Mouse (Mus musculus): Measurements from ENCODE around the gene Gsc2. TPM values are rescaled to one million over a fixed set of nuclear protein-coding genes. Genes with fewer than 3 reads are reported as not detected.
A peak's percentile ranks its signal among the peaks of the same experiment; 100 is the strongest.

The Gsc2 gene
- polyA plus RNA-seq, 1 experiment from 2014 or later = not detected

DNA sequence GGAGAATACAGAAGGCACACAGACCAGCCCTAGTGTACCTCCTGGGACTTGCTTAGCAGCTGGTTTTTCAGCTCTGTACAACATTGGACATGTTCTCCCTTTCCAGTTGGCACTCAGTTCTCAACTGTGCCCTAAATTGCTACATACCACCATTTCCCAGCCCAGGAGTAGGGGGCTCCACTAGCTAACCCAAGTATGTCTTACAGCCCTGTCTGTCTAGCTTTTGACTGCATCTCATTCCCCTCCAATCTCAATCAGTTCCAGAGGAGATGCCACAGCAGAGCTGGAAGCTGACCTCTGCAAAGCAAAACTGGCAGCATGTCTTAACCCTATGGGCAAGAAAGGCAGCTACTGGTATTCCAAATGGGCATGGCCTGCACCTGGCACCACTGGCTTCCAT is 18.8 kb downstream of the Gsc2 start:
- Histone ChIP-seq H3K9ac (ENCODE audit: low read length) (no peak overlapping the region), H3K4me1 (ENCODE audit: control insufficient read depth, insufficient read depth, low read length) (peaks cover 10% of the 10 kb centered on the region), H3K9me3 (replicated peaks; ENCODE audit: control insufficient read depth, low read length) (no peaks in the 10 kb centered on the region), H3K27me3 (ENCODE audit: control insufficient read depth, insufficient read depth, low read length) (no peaks in the 10 kb centered on the region), H3K4me3 (ENCODE audit: low read length) (no peak overlapping the region), H3K36me3 (ENCODE audit: control insufficient read depth, insufficient read depth) (peaks cover 19% of the 10 kb centered on the region), H3K27ac (ENCODE audit: low read length) (no peak overlapping the region), H3K4me2 (ENCODE audit: low read depth, low read length) (no peak overlapping the region)
- ATAC-seq (replicated peaks; ENCODE audit: extremely low read depth, insufficient read depth, low FRiP score) = no peak

DNA sequence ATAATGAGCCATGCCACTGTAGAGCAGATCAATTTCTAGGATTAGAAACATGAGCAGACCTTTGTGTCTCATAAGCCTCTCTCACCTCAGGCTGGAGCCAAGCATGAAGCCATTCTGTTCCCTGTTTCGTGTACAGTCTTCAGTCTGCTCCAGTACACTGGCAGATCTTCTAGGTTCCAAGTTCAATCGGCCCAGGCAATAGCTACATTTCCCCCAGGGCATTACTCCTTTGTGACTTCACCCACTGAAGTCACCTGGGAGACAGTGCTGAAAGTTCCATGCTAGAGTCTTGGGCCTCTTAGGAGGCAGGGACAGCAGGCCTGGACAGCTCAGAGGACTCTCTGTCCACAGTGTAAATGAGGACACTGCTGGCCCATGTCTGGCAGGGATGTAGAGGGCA is 20.9 kb downstream of the Gsc2 start, which contains the start of gene Tssk1:
Tssk1 (plus strand) TSS at position 301 of the 400 bp plus-strand sequence.
- Histone ChIP-seq H3K36me3 (ENCODE audit: control insufficient read depth, insufficient read depth) (peaks cover 5% of the 10 kb centered on the region), H3K27ac (ENCODE audit: low read length) (no peak within 1 kb of the TSS), H3K4me2 (ENCODE audit: low read depth, low read length) (no peak within 1 kb of the TSS), H3K9me3 (replicated peaks; ENCODE audit: control insufficient read depth, low read length) (no peaks in the 10 kb centered on the region), H3K4me1 (ENCODE audit: control insufficient read depth, insufficient read depth, low read length) (peaks cover 23% of the 10 kb centered on the region), H3K27me3 (ENCODE audit: control insufficient read depth, insufficient read depth, low read length) (no peaks in the 10 kb centered on the region), H3K4me3 (ENCODE audit: low read length) (no peak within 1 kb of the TSS), H3K9ac (ENCODE audit: low read length) (no peak within 1 kb of the TSS)
- no peak for ATAC-seq (replicated peaks; ENCODE audit: extremely low read depth, insufficient read depth, low FRiP score)
- WGBS = 78% methylated on average over 2 of the region's 2 CpGs

DNA sequence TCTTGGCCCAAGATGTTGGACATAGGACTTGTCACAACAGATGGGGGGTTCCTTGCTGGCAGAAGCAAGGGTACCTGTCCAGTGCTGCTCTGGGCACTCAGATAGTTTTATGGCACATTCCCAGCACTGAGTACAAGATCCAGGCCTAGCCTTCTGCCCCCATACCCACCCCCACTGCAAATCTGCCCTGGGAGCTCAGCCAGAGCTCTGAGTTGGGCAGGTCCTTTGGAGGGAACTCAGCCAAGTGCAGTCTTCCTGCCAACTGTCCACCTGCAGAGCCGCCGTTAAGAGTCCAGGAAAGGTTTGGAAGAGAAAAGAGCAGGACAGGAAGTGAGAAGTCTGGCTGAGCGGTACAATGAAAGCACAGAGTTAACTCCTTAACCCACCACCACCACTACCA is 22.3 kb downstream of the Gsc2 start:
- Histone ChIP-seq H3K9me3 (replicated peaks; ENCODE audit: control insufficient read depth, low read length) (no peaks in the 10 kb centered on the region), H3K27ac (ENCODE audit: low read length) (peak overlapping the region; percentile 72), H3K4me3 (ENCODE audit: low read length) (no peak overlapping the region), H3K27me3 (ENCODE audit: control insufficient read depth, insufficient read depth, low read length) (no peaks in the 10 kb centered on the region), H3K4me2 (ENCODE audit: low read depth, low read length) (no peak overlapping the region), H3K36me3 (ENCODE audit: control insufficient read depth, insufficient read depth) (no peaks in the 10 kb centered on the region), H3K9ac (ENCODE audit: low read length) (no peak overlapping the region), H3K4me1 (ENCODE audit: control insufficient read depth, insufficient read depth, low read length) (peaks cover 23% of the 10 kb centered on the region)
- 19% methylated on average over 3 of the region's 3 CpGs for WGBS
- no peak for ATAC-seq (replicated peaks; ENCODE audit: extremely low read depth, insufficient read depth, low FRiP score)

DNA sequence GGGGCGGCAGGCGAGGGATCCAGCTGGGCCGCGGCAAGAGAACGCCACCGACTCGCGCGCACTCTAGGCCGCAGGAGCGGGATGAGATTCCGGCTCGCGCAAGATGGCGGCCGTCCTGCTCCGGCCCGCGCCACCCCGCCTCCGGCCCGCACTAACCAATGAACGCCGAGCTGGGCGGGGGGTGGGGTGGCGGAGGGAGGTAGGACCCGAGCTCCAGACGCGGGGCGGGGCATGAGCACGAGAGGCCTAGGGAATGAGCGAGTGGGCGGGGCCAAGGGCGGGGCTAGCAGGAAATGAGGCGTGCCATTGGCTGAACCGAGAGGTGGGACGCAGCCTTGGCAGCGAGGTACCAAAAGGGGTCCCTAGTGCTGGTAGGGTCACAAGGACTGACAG is 23.3 kb downstream of the Gsc2 start, which contains the start of gene Gm20518:
Gm20518 (minus strand) TSS at position 105 of the 393 bp plus-strand sequence.
- Histone ChIP-seq H3K9me3 (replicated peaks; ENCODE audit: control insufficient read depth, low read length) (no peaks in the 10 kb centered on the region), H3K4me2 (ENCODE audit: low read depth, low read length) (peak within 1 kb of the TSS; percentile 90), H3K4me3 (ENCODE audit: low read length) (peak within 1 kb of the TSS; percentile 94), H3K36me3 (ENCODE audit: control insufficient read depth, insufficient read depth) (no peaks in the 10 kb centered on the region), H3K27ac (ENCODE audit: low read length) (peak within 1 kb of the TSS; percentile 98), H3K27me3 (ENCODE audit: control insufficient read depth, insufficient read depth, low read length) (no peaks in the 10 kb centered on the region), H3K4me1 (ENCODE audit: control insufficient read depth, insufficient read depth, low read length) (peaks cover 26% of the 10 kb centered on the region), H3K9ac (ENCODE audit: low read length) (peak within 1 kb of the TSS; percentile 98)
- WGBS = under 1% methylated on average over 38 of the region's 38 CpGs
- peak; percentile 98 for ATAC-seq (replicated peaks; ENCODE audit: extremely low read depth, insufficient read depth, low FRiP score)

DNA sequence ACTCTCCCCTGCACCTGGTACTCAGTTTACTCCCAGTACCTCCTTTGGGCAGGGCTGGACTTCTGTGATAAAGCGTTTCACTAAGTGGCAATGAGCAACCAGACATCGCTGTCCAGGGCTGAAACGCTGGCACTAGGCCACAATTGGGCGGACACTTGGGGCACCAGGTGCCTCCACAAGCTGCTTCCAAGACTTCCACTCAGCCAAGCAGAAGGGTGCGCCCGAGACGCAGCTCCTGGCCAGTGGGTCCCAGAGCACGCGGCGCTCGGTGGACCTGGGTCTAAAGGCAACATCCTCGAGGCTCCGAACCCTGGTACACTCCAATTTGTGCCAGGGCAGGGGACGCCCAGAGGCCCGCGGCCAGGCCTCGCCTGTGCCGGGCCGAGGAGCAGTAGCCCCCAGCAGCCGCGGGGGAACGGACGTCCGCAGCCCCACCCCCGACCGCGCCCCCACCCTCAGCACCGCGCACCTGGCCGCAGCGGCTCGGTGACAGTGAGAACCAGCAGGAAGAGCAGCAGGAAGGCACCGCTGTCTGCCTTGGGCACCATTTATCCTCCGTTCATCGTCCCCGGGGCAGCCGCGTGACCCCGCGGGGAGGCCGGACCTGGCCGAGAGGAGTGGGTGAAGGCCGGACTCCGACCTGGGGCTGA is 23.8 kb downstream of the Gsc2 start:
- no peaks in the 10 kb centered on the region for H3K27me3 ChIP-seq (ENCODE audit: control insufficient read depth, insufficient read depth, low read length)
- peak overlapping the region; percentile 94 for H3K4me3 ChIP-seq (ENCODE audit: low read length)
- peaks cover 26% of the 10 kb centered on the region for H3K4me1 ChIP-seq (ENCODE audit: control insufficient read depth, insufficient read depth, low read length)
- peak overlapping the region; percentile 98 for H3K27ac ChIP-seq (ENCODE audit: low read length)
- peak overlapping the region; percentile 90 for H3K4me2 ChIP-seq (ENCODE audit: low read depth, low read length)
- under 1% methylated on average over 40 of the region's 44 CpGs for WGBS
- H3K9ac ChIP-seq (ENCODE audit: low read length) = peak overlapping the region; percentile 98
- ATAC-seq (replicated peaks; ENCODE audit: extremely low read depth, insufficient read depth, low FRiP score) = peak; percentile 44
- H3K9me3 ChIP-seq (replicated peaks; ENCODE audit: control insufficient read depth, low read length) = no peaks in the 10 kb centered on the region
- H3K36me3 ChIP-seq (ENCODE audit: control insufficient read depth, insufficient read depth) = no peaks in the 10 kb centered on the region

DNA sequence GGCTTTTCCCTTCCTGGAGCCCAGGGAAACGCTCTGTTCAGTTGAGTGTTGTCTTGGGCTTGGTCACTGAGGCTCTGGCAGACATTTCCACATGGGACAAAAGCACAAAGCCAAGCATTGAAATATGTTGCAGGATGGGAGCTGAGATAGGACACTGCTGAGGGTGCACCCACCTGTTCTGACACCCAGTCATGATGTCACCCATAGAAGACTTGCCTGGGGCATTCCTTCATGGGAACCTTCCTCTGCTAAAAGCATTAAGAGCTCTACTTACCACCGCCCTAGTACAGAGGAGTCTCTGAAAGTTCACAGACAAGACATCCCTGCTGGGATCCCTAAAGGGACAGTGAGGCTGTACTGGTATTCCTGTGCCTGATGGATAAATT is 24.5 kb downstream of the Gsc2 start:
- Histone ChIP-seq H3K4me1 (ENCODE audit: control insufficient read depth, insufficient read depth, low read length) (peaks cover 26% of the 10 kb centered on the region), H3K27ac (ENCODE audit: low read length) (no peak overlapping the region), H3K9me3 (replicated peaks; ENCODE audit: control insufficient read depth, low read length) (no peaks in the 10 kb centered on the region), H3K9ac (ENCODE audit: low read length) (peak overlapping the region; percentile 98), H3K36me3 (ENCODE audit: control insufficient read depth, insufficient read depth) (no peaks in the 10 kb centered on the region), H3K27me3 (ENCODE audit: control insufficient read depth, insufficient read depth, low read length) (no peaks in the 10 kb centered on the region), H3K4me3 (ENCODE audit: low read length) (peak overlapping the region; percentile 94), H3K4me2 (ENCODE audit: low read depth, low read length) (peak overlapping the region; percentile 90)
- ATAC-seq (replicated peaks; ENCODE audit: extremely low read depth, insufficient read depth, low FRiP score) = no peak
- 54% methylated on average over 2 of the region's 2 CpGs for WGBS

DNA sequence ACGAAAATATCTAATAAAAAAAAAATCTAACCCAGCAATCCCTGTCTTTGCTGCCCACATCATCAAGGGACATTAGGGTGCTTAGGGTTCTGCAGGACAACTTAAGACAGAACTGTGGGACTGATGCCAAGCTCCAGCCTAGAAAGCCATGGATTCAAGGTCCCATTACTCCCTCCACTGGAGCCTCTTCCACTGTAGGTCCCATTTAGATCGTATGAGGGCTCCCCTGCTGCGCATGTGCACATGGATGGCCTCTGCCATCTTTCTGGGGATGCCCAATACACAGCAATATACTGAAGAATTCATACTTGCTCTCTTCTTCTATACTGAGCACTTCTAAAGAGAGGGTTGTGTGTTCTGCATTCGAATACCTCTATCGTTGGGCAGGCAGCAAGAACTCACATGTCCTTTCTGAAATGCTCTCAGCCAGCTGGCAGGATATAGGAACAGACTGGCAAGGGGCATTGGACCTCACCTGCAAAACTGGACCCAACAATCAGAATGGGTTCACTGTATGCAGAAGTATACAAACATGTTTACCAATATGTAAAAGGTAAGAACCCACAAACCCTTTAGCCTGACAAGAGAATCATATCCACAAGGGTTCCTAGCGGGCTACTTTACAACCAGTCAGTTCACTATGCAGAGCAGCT is 25.0 kb downstream of the Gsc2 start:
- H3K36me3 ChIP-seq (ENCODE audit: control insufficient read depth, insufficient read depth) = no peaks in the 10 kb centered on the region
- no peaks in the 10 kb centered on the region for H3K27me3 ChIP-seq (ENCODE audit: control insufficient read depth, insufficient read depth, low read length)
- H3K27ac ChIP-seq (ENCODE audit: low read length) = no peak overlapping the region
- H3K9ac ChIP-seq (ENCODE audit: low read length) = peak overlapping the region; percentile 98; the same call in 1 of the 2 replicates
- peak overlapping the region; percentile 90 for H3K4me2 ChIP-seq (ENCODE audit: low read depth, low read length)
- WGBS = 81% methylated on average over 6 of the region's 6 CpGs
- ATAC-seq (replicated peaks; ENCODE audit: extremely low read depth, insufficient read depth, low FRiP score) = no peak
- no peaks in the 10 kb centered on the region for H3K9me3 ChIP-seq (replicated peaks; ENCODE audit: control insufficient read depth, low read length)
- peaks cover 26% of the 10 kb centered on the region for H3K4me1 ChIP-seq (ENCODE audit: control insufficient read depth, insufficient read depth, low read length)
- peak overlapping the region; percentile 94 for H3K4me3 ChIP-seq (ENCODE audit: low read length)

DNA sequence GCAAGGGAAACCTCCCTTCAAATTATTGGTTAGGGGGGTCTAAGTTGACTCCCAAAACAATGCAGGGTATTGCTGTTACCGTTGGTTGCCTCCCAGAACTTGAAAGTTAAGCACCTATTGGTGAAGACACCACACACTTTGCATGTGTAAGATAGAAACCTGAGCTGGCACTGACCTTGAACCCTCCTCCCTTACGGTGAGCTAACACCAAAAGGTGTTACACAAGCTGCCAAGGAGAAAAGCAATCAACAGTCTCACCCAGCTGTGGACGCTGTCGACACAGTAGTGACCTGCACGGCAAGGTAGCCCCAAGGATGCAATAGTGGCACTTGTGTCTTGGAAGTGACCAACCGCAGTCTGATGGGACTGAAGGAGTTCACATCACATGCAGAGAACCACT is 30.7 kb downstream of the Gsc2 start:
- H3K9me3 ChIP-seq (replicated peaks; ENCODE audit: control insufficient read depth, low read length) = no peaks in the 10 kb centered on the region
- no peak overlapping the region for H3K4me3 ChIP-seq (ENCODE audit: low read length)
- H3K36me3 ChIP-seq (ENCODE audit: control insufficient read depth, insufficient read depth) = no peaks in the 10 kb centered on the region
- WGBS = 62% methylated on average over 6 of the region's 6 CpGs
- H3K4me2 ChIP-seq (ENCODE audit: low read depth, low read length) = no peak overlapping the region
- no peak for ATAC-seq (replicated peaks; ENCODE audit: extremely low read depth, insufficient read depth, low FRiP score)
- H3K4me1 ChIP-seq (ENCODE audit: control insufficient read depth, insufficient read depth, low read length) = peaks cover 7% of the 10 kb centered on the region
- no peak overlapping the region for H3K27ac ChIP-seq (ENCODE audit: low read length)
- H3K9ac ChIP-seq (ENCODE audit: low read length) = no peak overlapping the region
- H3K27me3 ChIP-seq (ENCODE audit: control insufficient read depth, insufficient read depth, low read length) = no peaks in the 10 kb centered on the region

DNA sequence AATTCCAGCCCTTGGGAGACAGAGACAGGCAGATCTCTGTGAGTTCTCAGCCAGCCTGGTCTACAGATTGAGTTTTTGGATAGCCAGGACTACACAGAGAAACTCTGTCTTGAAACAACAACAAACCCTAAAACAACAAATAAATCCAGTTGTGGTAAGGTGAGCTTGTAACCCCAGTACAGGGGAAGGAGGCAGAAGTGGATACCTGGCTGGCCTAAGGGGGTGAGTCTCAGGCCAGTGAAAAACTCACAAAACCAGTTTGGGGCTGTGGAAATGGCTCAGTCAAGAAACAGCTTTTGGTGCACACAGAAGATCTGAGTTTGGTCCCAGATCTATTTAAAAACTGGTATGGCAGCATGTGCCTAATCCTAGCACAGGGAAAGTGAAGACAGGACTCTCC is 32.7 kb downstream of the Gsc2 start:
- no peaks in the 10 kb centered on the region for H3K27me3 ChIP-seq (ENCODE audit: control insufficient read depth, insufficient read depth, low read length)
- no peaks in the 10 kb centered on the region for H3K9me3 ChIP-seq (replicated peaks; ENCODE audit: control insufficient read depth, low read length)
- H3K27ac ChIP-seq (ENCODE audit: low read length) = no peak overlapping the region
- H3K9ac ChIP-seq (ENCODE audit: low read length) = no peak overlapping the region
- H3K36me3 ChIP-seq (ENCODE audit: control insufficient read depth, insufficient read depth) = no peaks in the 10 kb centered on the region
- no peak overlapping the region for H3K4me3 ChIP-seq (ENCODE audit: low read length)
- no peak for ATAC-seq (replicated peaks; ENCODE audit: extremely low read depth, insufficient read depth, low FRiP score)
- H3K4me1 ChIP-seq (ENCODE audit: control insufficient read depth, insufficient read depth, low read length) = peaks cover 7% of the 10 kb centered on the region
- no peak overlapping the region for H3K4me2 ChIP-seq (ENCODE audit: low read depth, low read length)
